Comparison of ENCODE assay signal across 25 mouse cellular contexts in the genomic region with DNA sequence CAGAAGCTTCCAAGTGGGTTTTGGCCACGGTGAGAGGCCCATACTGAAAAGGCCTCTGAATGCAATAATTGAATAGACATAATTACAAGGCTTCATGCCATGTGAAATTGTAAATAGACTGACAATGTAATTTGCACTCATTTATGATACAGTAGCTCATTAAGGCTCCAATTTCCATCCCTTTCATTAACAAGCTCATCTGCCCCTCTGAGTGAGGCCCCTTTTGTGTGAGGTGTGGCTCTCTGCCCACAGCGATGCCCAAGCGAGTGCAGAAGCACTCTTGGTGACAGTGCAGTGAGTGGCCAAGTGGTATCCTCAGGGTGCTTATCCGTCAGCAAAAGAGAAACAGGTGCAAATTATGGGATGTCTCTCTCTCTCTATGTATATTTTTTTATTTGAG.
DNase-seq lines count a peak whose midpoint lies in the region; ATAC-seq and TF ChIP-seq lines count a peak whose summit lies in the region.
"Had no signal": no experiment of that assay in that cellular context is flagged by ENCODE, and none has a peak within 500 bp of the region (broad histone marks: within the 10 kb centered on the region; RNA-seq: fewer than 3 reads in every experiment).

No protein-coding gene starts in this region.

- no peaks in the 10 kb centered on the region for H3K4me1 ChIP-seq in forebrain, embryonic 14.5 days (ENCODE audit: control insufficient read depth, insufficient read depth, low read length)
- no peaks in the 10 kb centered on the region for H3K4me1 ChIP-seq in forebrain, embryonic 12.5 days
- no peaks in the 10 kb centered on the region for H3K4me1 ChIP-seq in forebrain, postnatal 0 days (ENCODE audit: insufficient read depth)
- H3K4me1 ChIP-seq: embryonic facial prominence, embryonic 10.5 days; embryonic facial prominence, embryonic 13.5 days; heart, embryonic 10.5 days; hindbrain, embryonic 12.5 days; hindbrain, embryonic 15.5 days had no signal

- no peak overlapping the region for H3K4me2 ChIP-seq in forebrain, embryonic 14.5 days (ENCODE audit: low read length)
- H3K4me2 ChIP-seq in forebrain, embryonic 12.5 days, result no peak overlapping the region
- no peak overlapping the region for H3K4me2 ChIP-seq in forebrain, postnatal 0 days (ENCODE audit: low read depth)
- H3K4me2 ChIP-seq: embryonic facial prominence, embryonic 13.5 days; hindbrain, embryonic 12.5 days; hindbrain, embryonic 15.5 days had no signal

- WGBS in forebrain, embryonic 14.5 days, result 29% methylated on average over 4 of the region's 4 CpGs
- WGBS in forebrain, embryonic 12.5 days, result 65% methylated on average over 4 of the region's 4 CpGs
- WGBS in forebrain, postnatal 0 days, result 42% methylated on average over 4 of the region's 4 CpGs

- H3K9me3 ChIP-seq in forebrain, embryonic 14.5 days (replicated peaks; ENCODE audit: control insufficient read depth, low read length), result no peaks in the 10 kb centered on the region
- no peaks in the 10 kb centered on the region for H3K9me3 ChIP-seq in forebrain, embryonic 12.5 days
- H3K9me3 ChIP-seq in forebrain, postnatal 0 days (ENCODE audit: low read length), result no peaks in the 10 kb centered on the region
- H3K9me3 ChIP-seq: embryonic facial prominence, embryonic 10.5 days; embryonic facial prominence, embryonic 13.5 days; heart, embryonic 10.5 days; hindbrain, embryonic 12.5 days; hindbrain, embryonic 15.5 days had no signal

- peak; percentile 65 for DNase-seq in forebrain, embryonic 14.5 days (ENCODE audit: low spot score)
- peak; percentile 86 for DNase-seq in retina, postnatal 1 day
- DNase-seq in retina, embryonic 14.5 days (ENCODE audit: low spot score), result no peak
- peak; percentile 28 for DNase-seq in forebrain, postnatal 0 days
- no peak for DNase-seq in thymus, postnatal 36 days
- DNase-seq: adrenal gland, adult 2 months; adrenal gland, postnatal 14 days; B cell, adult 2 months; cerebellum, adult 11-12 months; cerebellum, adult 8-10 months; cerebellum, postnatal 10 days; cerebellum, postnatal 36 days; embryo, embryonic 11 days; gastrocnemius, postnatal 25 days; heart, adult 2 months; kidney, adult 2 months had no signal

- 0 out of 2 replicates have a peak, but pooled peaks have one; percentile 57 for ATAC-seq in forebrain, embryonic 14.5 days
- no peak for ATAC-seq in forebrain, embryonic 12.5 days (ENCODE audit: low FRiP score)
- ATAC-seq in forebrain, postnatal 0 days, result peak; percentile 55; the same call in 1 of the 2 replicates
- ATAC-seq: intestine, postnatal 0 days had no signal

- no peak overlapping the region for H3K27ac ChIP-seq in forebrain, embryonic 14.5 days (ENCODE audit: low read depth, low read length)
- H3K27ac ChIP-seq in forebrain, embryonic 12.5 days, result no peak overlapping the region
- no peak overlapping the region for H3K27ac ChIP-seq in forebrain, postnatal 0 days (ENCODE audit: low read depth, low read length)
- H3K27ac ChIP-seq: embryonic facial prominence, embryonic 10.5 days; embryonic facial prominence, embryonic 13.5 days; heart, adult 2 months; heart, embryonic 10.5 days; hindbrain, embryonic 12.5 days; hindbrain, embryonic 15.5 days had no signal

- no peak overlapping the region for H3K4me3 ChIP-seq in forebrain, embryonic 14.5 days (ENCODE audit: low read depth, low read length)
- H3K4me3 ChIP-seq in forebrain, embryonic 12.5 days (replicated peaks), result no peak overlapping the region
- H3K4me3 ChIP-seq in forebrain, postnatal 0 days (ENCODE audit: low read depth, low read length), result no peak overlapping the region
- H3K4me3 ChIP-seq: embryonic facial prominence, embryonic 10.5 days; embryonic facial prominence, embryonic 13.5 days; heart, adult 2 months; heart, embryonic 10.5 days; hindbrain, embryonic 12.5 days; hindbrain, embryonic 15.5 days had no signal

- no peaks in the 10 kb centered on the region for H3K36me3 ChIP-seq in forebrain, embryonic 14.5 days (ENCODE audit: control insufficient read depth, insufficient read depth, low read length)
- H3K36me3 ChIP-seq in forebrain, embryonic 12.5 days (replicated peaks), result no peaks in the 10 kb centered on the region
- no peaks in the 10 kb centered on the region for H3K36me3 ChIP-seq in forebrain, postnatal 0 days (ENCODE audit: insufficient read depth)
- H3K36me3 ChIP-seq: embryonic facial prominence, embryonic 10.5 days; embryonic facial prominence, embryonic 13.5 days; G1E; heart, embryonic 10.5 days; hindbrain, embryonic 12.5 days; hindbrain, embryonic 15.5 days had no signal

- no peak for TF ChIP-seq CTCF in forebrain, postnatal 0 days (IDR thresholded peaks at IDR 0.05; ENCODE audit: low read depth)

- H3K27me3 ChIP-seq in forebrain, embryonic 14.5 days (replicated peaks; ENCODE audit: control insufficient read depth, insufficient read depth, low read length), result no peaks in the 10 kb centered on the region
- no peaks in the 10 kb centered on the region for H3K27me3 ChIP-seq in forebrain, embryonic 12.5 days
- H3K27me3 ChIP-seq in forebrain, postnatal 0 days (ENCODE audit: insufficient read depth, low read length), result no peaks in the 10 kb centered on the region
- H3K27me3 ChIP-seq: CH12.LX; embryonic facial prominence, embryonic 13.5 days; hindbrain, embryonic 12.5 days; hindbrain, embryonic 15.5 days had no signal

- H3K9ac ChIP-seq in forebrain, embryonic 14.5 days (ENCODE audit: low read length), result no peak overlapping the region
- no peak overlapping the region for H3K9ac ChIP-seq in forebrain, embryonic 12.5 days
- no peak overlapping the region for H3K9ac ChIP-seq in forebrain, postnatal 0 days
- H3K9ac ChIP-seq: embryonic facial prominence, embryonic 13.5 days; hindbrain, embryonic 12.5 days; hindbrain, embryonic 15.5 days had no signal

Comparison
In these comparisons a context has a peak if more than half of its experiments do, and no peak if none do; other contexts are left out.
1. DNase-seq: peak in forebrain, embryonic 14.5 days (single experiment), retina, postnatal 1 day (single experiment) and forebrain, postnatal 0 days (single experiment); none in retina, embryonic 14.5 days (single experiment) and thymus, postnatal 36 days (0 of 2).